Mouse (Mus musculus) brown adipose tissue, adult 24 weeks (tissue): Measurements from ENCODE around the gene Cpa4. TPM values are rescaled to one million over a fixed set of nuclear protein-coding genes. Genes with fewer than 3 reads are reported as not detected.

ENCODE experiments used
- H3K27ac ChIP-seq: fragments of 200-500 bp; replicated peaks from 2 replicates; pipeline ENCODE4 v1.5.1; 2012; ENCODE audit warnings: low read depth, mild to moderate bottlenecking, low read length
- H3K4me1 ChIP-seq: fragments of 200-500 bp; 2 replicates; pipeline ENCODE4 v1.6.1; 2012; ENCODE audit warnings: low read length, mixed read lengths; ENCODE audit not compliant: control insufficient read depth, insufficient read depth, insufficient read length
- H3K4me3 ChIP-seq: fragments of 200-500 bp; 2 replicates; pipeline ENCODE4 v1.5.1; 2012; ENCODE audit warnings: low read depth, mild to moderate bottlenecking, low read length, moderate library complexity; ENCODE audit not compliant: insufficient read depth
- polyA plus RNA-seq: library from polyadenylated mRNA; stranded (reverse); fragments of >200 nt; gene quantifications from 2 replicates; pipeline ENCODE4 v1.2.4, GENCODE M21; 2012; ENCODE audit not compliant: missing spikeins, insufficient read depth, insufficient read length

Gene Cpa4
- polyA plus RNA-seq, 1 experiment, result not detected

DNA sequence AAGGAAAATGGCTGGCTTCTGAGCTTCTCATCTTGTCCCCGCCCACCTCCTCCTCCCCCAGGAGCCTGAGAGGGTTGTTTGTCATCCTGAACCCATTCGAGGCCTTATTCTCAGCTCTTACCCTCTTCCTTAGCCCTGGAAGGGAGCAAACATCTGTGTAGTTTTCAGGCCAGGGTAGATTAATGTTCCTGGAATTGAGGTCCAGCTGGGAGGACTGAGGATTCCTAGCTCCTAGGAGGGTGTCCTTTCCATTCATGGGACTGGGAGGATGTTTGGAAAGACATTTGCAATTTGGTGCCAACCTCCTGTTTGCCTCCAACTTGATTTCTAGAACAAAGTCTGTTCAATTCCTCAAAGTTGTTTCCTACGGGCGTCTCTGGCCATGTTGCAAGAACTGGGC is 52.4 kb downstream of the Cpa4 start:
- H3K4me1 ChIP-seq, result no peaks in the 10 kb centered on the region
- H3K27ac ChIP-seq, result no peak overlapping the region
- no peak overlapping the region for H3K4me3 ChIP-seq

DNA sequence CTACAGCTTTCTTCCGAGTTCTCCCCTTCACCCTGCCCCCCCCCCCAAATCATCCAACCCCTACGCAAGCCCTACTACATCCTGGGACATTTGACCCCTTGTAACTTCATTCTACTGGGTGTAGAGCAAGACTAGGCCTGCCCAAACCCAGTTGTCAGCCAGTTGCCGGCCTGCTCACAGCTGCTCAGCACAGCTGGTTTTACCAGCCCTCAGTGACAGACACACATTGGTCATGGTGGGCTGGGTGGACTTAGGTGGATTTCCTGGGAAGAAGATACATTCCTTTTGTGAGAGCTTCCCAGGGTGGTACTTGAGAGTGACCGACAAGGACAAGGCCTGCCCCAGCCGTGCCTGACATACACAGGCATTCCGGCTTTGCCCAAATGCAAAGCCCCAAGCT is 52.8 kb downstream of the Cpa4 start:
- no peak overlapping the region for H3K27ac ChIP-seq
- H3K4me1 ChIP-seq, result no peaks in the 10 kb centered on the region
- H3K4me3 ChIP-seq, result no peak overlapping the region

DNA sequence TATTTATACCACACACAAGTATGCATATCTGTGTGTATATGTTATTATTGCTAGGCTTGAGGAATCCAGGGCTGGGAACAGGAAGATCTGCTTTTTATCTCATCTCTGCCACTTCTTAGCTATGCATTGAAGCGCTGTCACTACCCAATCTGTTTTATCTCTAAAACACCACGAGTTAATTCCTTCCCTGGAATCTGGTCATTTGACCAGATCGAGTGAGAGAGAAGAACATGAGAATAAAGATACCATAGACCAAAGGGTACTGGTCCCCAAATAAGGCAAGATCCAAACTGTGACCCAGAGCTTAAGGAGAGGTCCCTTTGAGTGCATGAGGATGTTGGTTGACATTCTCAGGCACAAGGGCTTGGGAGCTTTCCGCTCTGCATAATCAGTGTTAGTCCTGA is 53.8 kb downstream of the Cpa4 start:
- H3K4me1 ChIP-seq, result no peaks in the 10 kb centered on the region
- no peak overlapping the region for H3K4me3 ChIP-seq
- no peak overlapping the region for H3K27ac ChIP-seq

DNA sequence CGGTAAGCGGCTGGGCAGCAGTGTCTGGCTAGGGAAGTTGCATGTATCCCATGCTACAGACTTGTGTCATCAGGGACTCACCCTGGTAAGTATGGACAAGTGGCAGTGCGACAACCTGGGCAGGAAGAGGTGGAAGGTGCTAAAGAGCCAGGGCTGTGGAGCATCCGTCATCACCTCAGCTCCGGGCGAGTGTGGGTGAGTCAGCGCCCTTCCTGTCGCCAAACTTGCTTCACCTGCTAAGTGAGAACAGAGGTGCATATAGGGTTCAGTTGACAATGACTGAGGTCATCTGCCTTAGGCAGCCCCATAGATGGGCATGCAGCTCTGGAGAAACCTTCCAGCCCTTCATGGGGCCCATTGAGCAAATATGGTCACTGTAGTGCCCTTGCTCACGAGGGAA is 56.6 kb downstream of the Cpa4 start:
- H3K27ac ChIP-seq, result no peak overlapping the region
- no peaks in the 10 kb centered on the region for H3K4me1 ChIP-seq
- H3K4me3 ChIP-seq, result no peak overlapping the region

DNA sequence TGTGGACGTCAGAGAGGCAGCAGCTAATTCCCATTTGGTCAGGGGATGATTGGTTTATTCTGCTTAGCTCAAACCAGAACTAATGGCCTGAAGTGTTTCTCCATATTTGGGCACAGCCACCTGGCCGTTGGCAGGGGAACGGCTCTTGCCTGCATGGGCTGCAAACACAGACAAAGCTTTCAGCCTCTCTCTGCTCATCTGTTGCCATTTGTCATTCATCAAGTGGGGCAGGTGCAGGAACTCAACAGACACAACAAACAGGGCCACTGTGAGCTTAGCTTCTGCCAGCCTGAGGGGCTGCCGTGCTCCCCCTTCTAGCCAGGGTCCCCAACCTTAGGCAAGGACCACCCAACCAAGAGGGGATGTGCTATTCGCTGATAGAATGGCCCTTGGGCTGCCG is 60.0 kb downstream of the Cpa4 start:
- H3K4me1 ChIP-seq, result no peaks in the 10 kb centered on the region
- no peak overlapping the region for H3K27ac ChIP-seq
- no peak overlapping the region for H3K4me3 ChIP-seq

DNA sequence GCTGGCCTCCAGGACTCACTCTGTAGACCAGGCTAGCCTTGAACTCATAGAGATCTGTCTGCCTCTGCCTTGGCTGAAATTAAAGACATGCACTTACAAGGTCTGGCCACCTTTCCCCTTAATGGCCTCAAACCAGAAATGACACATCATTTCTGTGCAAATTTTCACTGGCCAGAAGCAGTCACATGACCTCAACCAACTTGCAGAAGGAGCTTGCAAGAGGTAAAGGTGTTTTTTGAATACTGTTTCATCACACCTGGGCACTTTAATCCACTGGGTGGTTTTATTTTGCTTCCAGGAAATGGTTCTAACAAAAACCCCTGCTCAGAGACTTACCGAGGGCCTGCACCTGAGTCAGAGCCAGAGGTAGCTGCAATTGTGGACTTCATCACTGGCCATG is 61.8 kb downstream of the Cpa4 start:
- H3K4me1 ChIP-seq, result no peaks in the 10 kb centered on the region
- no peak overlapping the region for H3K4me3 ChIP-seq
- no peak overlapping the region for H3K27ac ChIP-seq

DNA sequence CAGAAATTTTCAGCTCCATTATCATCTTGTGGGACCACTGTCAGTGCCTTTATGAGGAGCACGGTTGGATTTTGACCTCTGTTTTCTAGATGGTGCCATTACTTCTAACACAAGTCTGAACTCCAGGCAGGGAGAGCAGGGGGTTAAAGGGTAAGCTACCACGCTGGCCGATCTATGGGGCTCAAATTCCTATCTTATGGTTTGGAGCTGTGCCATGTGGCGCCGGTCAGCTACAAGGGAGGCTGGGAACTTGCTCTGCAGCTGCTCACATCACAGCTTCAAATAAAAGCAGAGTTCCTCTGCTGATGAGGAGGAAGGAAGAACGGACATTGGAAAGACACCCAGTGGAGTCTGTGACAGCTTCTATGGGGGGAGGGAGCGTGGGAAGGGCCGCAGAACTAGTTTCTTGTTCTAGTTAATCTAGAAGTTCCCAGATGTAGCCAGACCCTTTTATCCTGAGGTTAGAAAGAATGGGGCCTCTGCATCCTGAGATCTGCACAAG is 67.2 kb downstream of the Cpa4 start:
- Histone ChIP-seq H3K4me3 (no peak overlapping the region), H3K4me1 (no peaks in the 10 kb centered on the region), H3K27ac (no peak overlapping the region)

DNA sequence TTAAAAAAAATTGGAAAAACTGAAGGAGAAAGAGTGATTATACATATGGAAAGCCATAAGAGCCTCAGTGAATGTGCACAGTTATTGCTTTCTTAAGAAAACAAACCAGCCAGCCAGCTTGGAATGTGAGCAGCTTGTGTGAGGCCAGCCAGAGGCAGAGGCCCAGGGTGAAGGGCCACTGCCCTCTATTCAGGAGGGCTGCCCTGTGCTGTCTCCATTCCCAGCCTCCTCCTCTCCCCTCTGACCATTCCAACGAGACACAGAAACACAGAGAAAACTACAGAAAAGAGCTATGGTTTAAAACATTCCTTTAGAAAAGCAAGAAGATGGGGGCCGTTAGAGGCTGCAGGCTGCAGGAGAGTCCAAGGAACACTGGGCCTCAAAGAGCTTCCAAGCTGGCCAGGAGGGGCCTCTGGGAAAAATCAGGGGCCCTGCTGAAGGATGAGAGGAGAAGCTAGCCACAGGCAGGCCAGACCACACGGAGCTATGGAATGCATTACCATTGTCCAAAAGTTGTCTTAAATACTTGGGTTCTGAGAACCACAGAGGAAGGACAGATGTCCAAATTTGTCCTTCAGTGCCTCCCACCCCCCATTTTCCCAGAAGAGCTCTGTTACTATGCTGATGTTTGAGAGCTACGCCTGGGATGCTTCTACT is 68.1 kb downstream of the Cpa4 start:
- Histone ChIP-seq H3K27ac (no peak overlapping the region), H3K4me1 (no peaks in the 10 kb centered on the region), H3K4me3 (no peak overlapping the region)

DNA sequence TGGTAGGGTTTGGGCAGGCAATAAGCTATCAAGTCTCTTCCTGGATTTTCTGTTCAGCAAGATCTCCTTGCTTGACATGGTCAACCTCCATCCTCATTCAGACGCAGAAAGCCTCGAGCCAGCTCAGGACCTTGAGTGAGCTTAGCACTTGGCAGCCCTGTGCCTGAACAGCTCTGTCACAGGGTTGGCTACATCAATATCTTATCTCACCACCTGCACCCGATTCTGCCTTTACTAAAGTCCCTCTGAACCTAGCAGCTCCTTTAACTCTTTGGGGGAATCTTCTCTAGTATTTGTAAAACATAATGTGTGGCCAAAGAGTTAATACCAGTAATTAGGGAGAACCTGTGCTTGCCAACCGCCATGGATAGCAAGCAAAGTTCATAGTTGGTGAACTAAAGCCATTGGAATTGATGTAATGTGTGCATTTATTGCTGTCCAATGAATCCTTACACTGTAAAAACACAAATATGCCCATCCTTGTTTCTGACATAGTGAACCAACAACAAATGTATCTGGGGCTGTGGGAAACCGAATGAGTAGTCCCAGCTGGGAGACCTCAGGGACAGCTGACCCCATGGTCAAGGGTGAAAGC is 70.6 kb downstream of the Cpa4 start, which contains the start of gene Cpa1:
TSS of gene Cpa1 (plus strand) at position 545 of the 595 bp plus-strand sequence.
- Histone ChIP-seq H3K27ac (no peak within 1 kb of the TSS), H3K4me1 (peaks cover 3% of the 10 kb centered on the region), H3K4me3 (no peak within 1 kb of the TSS)

Other genes with a start within 250 kb of the Cpa4 start
- gene Zc3hc1, start 177.3 kb upstream of the Cpa4 start, polyA plus RNA-seq, result 11.5 and 13.2 TPM in 2 replicates
- 18.9 and 19.3 TPM in 2 replicates for gene Klhdc10, start 166.5 kb upstream of the Cpa4 start, polyA plus RNA-seq
- gene Tmem209, start 58.6 kb upstream of the Cpa4 start, polyA plus RNA-seq, result 11.8 and 15.0 TPM in 2 replicates
- gene Ssmem1, start 58.5 kb upstream of the Cpa4 start, polyA plus RNA-seq, result not detected in 2 replicates
- gene Cpa2, start 26.8 kb upstream of the Cpa4 start, polyA plus RNA-seq, result 0.99 TPM in 1 of 2 replicates, not detected in the other
- gene Cpa5, start 42.6 kb downstream of the Cpa4 start, polyA plus RNA-seq, result not detected in 2 replicates
- gene Cpa1, start 70.8 kb downstream of the Cpa4 start, polyA plus RNA-seq, result not detected in 2 replicates
- gene Cep41, start 125.4 kb downstream of the Cpa4 start, polyA plus RNA-seq, result 1.4 and 4.8 TPM in 2 replicates
- gene Mest, start 155.2 kb downstream of the Cpa4 start, polyA plus RNA-seq, result 1.5 and 6.7 TPM in 2 replicates